Mouse (Mus musculus) testis, adult 2 months (tissue): ENCODE measurements around the gene Kcnk1.

Experiments used
- CTCF ChIP-seq: fragments of 200-500 bp; IDR thresholded peaks from 2 replicates; pipeline ENCODE4 v1.5.1; 2012; ENCODE audit warnings: low read depth, mild to moderate bottlenecking, inconsistent platforms, low read length, moderate library complexity; ENCODE audit not compliant: control insufficient read depth, insufficient read depth, insufficient replicate concordance
- POLR2A ChIP-seq: fragments of 200-500 bp; IDR thresholded peaks from 2 replicates; pipeline ENCODE4 v1.6.1; 2012; ENCODE audit warnings: low read depth, mild to moderate bottlenecking, inconsistent platforms, low read length, moderate library complexity; ENCODE audit not compliant: control insufficient read depth

DNA sequence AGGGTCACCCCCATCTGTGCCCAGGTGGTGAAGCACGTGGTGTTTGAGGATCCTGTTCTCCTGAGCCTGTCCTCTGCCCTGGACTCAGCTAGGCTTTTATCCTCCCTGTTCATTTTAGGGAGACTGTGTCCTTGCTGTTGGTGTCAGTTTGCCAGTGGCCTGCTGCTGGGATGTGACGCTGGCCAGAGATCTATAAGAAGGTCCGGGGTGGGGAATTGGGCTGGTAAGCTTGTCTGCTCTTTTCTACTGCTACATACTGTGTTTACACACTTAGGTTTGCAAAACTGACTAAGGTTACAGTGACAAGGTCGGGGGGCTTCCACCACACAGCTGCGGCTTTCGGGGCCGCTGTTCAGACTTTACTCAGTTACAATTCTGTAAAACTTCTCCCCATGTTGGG, 10.0 kb downstream of the Kcnk1 start:
- no peak for TF ChIP-seq CTCF
- no peak for TF ChIP-seq POLR2A
